Mouse (Mus musculus) B cell, adult 2 months (primary cell): Measurements from ENCODE around the gene Cd300ld5.
"Not testable (repeated sequence)": the region's sequence is repeated elsewhere in the genome, so short reads cannot be mapped to it uniquely, and the experiment has no call there.

Experiments
- DNase-seq, 2 experiments: peaks; one replicate each; pipeline ENCODE4 v3.0.0; 2022

The Cd300ld5 gene

GRCm38 (mm10) chr11:115026912-115027311 lies 10.7 kb downstream of the Cd300ld5 start, which contains the start of gene Cd300ld4:
TSS of gene Cd300ld4 (minus strand) at chr11:115027012.
- DNase-seq = not testable (repeated sequence)

- DNase-seq = not testable (repeated sequence)
Measured at GRCm38 (mm10) chr11:115016093-115016492, 21.5 kb downstream of the Cd300ld5 start, which contains the start of gene Cd300ld2. TSS of gene Cd300ld2 (minus strand) at chr11:115016193.

- DNase-seq = peak in 1 of 2 experiments; percentile 1
Measured at GRCm38 (mm10) chr11:115004070-115004469, 33.5 kb downstream of the Cd300ld5 start.

- DNase-seq = no peak
Measured at GRCm38 (mm10) chr11:115001474-115002040, 36.0 kb downstream of the Cd300ld5 start, which contains the start of gene Cd300c2. TSS of gene Cd300c2 (minus strand) at chr11:115001880.

GRCm38 (mm10) chr11:114989793-114990192 lies 47.8 kb downstream of the Cd300ld5 start, which contains the start of gene Cd300ld:
TSS of gene Cd300ld (minus strand) at chr11:114989922.
- DNase-seq = no peak

GRCm38 (mm10) chr11:114981866-114982265 lies 55.7 kb downstream of the Cd300ld5 start:
- DNase-seq = no peak
